Mouse (Mus musculus) B cell, adult 67 days (primary cell): ENCODE measurements around the gene Mef2b. TPM values are rescaled to one million over a fixed set of nuclear protein-coding genes. Genes with fewer than 3 reads are reported as not detected.

ENCODE experiments used
- total RNA-seq, 2 experiments: library from RNA; stranded (reverse); gene quantifications; 4 replicates each; pipeline ENCODE4 v1.2.4; 2023

The Mef2b gene
- 1 to 10 TPM; 2.8 to 3.5 TPM for total RNA-seq

GRCm38 (mm10) chr8:70139026-70139857 is at the start of gene Mef2b, which contains the start of the genes Rfxank and Borcs8:
Mef2b (plus strand) TSS chr8:70139711.
Rfxank (minus strand) TSS chr8:70139154.
Borcs8 (plus strand) TSS chr8:70139499.

GRCm38 (mm10) chr8:70120667-70121066 is 18.8 kb upstream of the Mef2b start, which contains the start of gene Ncan:
Ncan (minus strand) TSS chr8:70120873.

DNA sequence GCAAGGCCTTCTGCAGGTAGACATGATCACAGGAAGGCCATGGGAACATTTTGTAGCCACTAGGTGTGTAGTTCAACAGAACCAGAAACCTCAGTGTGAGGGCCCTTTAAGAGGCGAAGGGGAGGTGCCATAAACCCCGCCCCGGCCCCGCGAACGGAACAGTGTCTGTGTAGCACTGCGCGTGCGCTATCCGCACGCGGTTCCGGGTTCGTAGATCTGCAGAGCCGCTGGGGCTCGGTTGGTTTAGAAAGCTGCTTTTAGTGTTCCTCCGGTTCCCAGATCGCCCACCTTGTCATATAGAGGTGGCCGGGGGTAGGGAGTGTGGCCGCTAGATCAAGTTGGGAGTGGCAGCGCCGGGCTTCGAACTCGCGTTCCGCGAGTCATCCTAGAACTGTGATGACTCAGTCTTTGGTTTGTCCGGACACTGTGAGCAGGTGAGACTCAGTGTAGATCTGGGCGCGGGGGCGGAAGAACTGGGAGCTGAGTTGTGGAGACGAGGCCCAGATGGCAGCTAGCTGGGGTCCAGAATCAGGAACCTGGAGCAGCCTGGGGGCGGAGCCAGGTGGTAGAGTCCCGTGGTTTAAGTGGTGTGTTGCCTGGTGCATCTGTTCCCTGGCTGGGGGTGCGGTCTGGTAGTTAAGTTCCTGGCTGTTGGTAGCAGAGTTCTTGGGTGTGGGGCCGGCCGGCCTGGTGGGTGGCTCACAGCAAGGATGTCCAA is 8.2 kb upstream of the Mef2b start, which contains the start of gene Nr2c2ap:
Gene Nr2c2ap (plus strand): TSS at position 168 of the 718 bp plus-strand sequence.

DNA sequence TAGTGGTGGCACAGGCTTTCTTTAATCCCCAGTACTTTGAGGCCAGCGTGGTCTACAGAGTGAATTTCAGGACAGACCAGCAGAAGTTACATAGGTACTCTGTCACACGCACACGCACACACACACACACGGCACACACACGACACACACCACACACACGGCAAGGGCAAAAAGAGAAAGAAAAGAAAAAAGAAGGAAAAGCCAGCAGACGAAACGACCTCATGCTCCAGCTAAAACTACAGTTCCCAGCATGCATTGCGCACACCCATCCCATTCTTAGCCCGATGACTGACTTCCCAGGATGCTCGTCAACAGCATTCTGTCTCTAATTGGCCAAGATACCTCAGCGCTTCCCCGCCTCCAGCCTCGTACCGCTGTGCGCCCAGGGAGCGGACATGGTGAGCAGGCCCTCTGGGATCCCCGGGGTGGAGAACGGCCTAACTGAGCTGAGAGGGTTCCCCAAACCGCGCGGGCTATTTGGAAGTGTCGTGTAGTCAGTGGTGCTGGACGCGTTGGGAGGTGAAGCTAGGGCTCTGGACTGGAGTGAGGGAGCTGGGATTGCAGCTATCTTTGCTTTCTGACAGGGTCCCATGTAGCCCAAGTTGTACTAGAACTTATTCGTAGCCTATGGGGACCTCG is 32.7 kb downstream of the Mef2b start, which contains the start of gene Tmem161a:
Gene Tmem161a (plus strand): TSS at position 314 of the 639 bp plus-strand sequence.

DNA sequence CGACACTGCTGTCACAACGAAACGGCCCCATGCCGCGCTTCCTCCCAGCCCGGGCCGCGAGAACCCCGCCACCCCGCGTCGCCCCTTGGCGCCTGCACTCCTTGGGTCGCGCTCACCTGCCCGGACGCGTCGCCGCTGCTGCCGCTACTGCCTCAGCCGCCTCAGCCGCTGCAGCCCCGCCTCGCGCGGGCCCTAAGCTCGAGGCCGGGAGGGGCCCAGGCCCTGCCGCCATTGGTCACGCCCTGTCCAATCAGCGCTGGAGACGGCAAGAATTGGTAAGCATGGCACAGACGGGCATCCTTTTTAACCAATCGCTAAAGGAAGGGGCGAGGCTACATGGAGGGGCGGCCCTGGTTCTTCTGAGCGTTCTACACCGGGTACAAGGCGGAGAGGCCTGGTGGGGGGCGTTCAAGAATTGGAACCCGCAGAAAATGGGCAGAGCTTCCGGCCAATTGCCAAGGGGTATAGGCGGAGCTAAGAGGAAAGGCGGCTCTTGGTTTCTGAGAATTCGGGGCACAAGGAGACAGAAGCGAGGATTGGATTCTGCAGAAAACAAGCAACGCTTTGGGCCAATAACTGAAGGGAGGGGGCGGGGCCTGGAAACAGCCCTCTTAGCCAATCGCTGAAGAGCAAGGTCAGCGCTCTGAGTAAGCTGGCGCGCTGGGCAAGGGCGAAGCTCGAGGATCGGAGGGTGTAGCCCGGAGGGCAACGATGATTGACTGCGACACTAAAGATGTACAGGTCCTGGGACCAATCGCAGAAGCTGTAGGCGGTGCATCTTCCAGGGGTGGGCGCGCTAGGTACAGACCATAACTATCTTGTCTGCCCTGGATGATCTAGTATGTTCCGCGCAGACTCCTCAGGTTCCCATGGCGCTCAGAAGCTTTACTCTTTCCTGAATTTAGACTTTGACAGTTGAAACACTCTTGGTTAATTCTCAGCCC is 72.9 kb downstream of the Mef2b start, which contains the start of gene Slc25a42:
Gene Slc25a42 (minus strand): TSS at position 194 of the 944 bp plus-strand sequence.

Other genes with a start within 250 kb of the Mef2b start
- under 1 TPM; 0.42 to 0.96 TPM for gene Tssk6, start 237.5 kb upstream of the Mef2b start, total RNA-seq
- 10 to 100 TPM; 44.0 to 54.0 TPM for gene Ndufa13, start 237.2 kb upstream of the Mef2b start, total RNA-seq
- gene Yjefn3, start 237.0 kb upstream of the Mef2b start, total RNA-seq = not detected
- gene Gatad2a, start 143.3 kb upstream of the Mef2b start, total RNA-seq = 10 to 100 TPM; 94.1 to 97.5 TPM
- gene Mau2, start 97.0 kb upstream of the Mef2b start, total RNA-seq = 100 to 1,000 TPM; 132 to 142 TPM
- 10 to 100 TPM; 46.0 to 51.2 TPM for gene Sugp1, start 96.9 kb upstream of the Mef2b start, total RNA-seq
- under 1 TPM; 0.38 to 0.80 TPM for gene Tm6sf2, start 66.8 kb upstream of the Mef2b start, total RNA-seq
- gene Hapln4, start 56.3 kb upstream of the Mef2b start, total RNA-seq = not detected
- gene Ncan, start 18.8 kb upstream of the Mef2b start, total RNA-seq = under 1 TPM in 1 of 2 experiments, not detected in 1; 0.17 TPM
- 10 to 100 TPM; 29.9 to 33.8 TPM for gene Nr2c2ap, start 8.4 kb upstream of the Mef2b start, total RNA-seq
- 10 to 100 TPM; 35.2 to 37.1 TPM for gene Rfxank, start 557 bp upstream of the Mef2b start, total RNA-seq
- 10 to 100 TPM; 61.0 to 62.8 TPM for gene Borcs8, start 212 bp upstream of the Mef2b start, total RNA-seq
- gene Tmem161a, start 32.6 kb downstream of the Mef2b start, total RNA-seq = 10 to 100 TPM; 42.8 to 48.4 TPM
- gene Slc25a42, start 72.6 kb downstream of the Mef2b start, total RNA-seq = 1 to 10 TPM; 8.1 to 9.4 TPM
- gene Sugp2, start 94.5 kb downstream of the Mef2b start, total RNA-seq = 10 to 100 TPM; 95.5 to 95.6 TPM
- 10 to 100 TPM; 11.3 to 15.3 TPM for gene Armc6, start 94.8 kb downstream of the Mef2b start, total RNA-seq
- 10 to 100 TPM in 1 of 2 experiments, 1 to 10 TPM in 1; 9.6 to 13.6 TPM for gene Homer3, start 143.1 kb downstream of the Mef2b start, total RNA-seq
- gene Ddx49, start 162.8 kb downstream of the Mef2b start, total RNA-seq = 10 to 100 TPM; 57.6 to 88.0 TPM
- gene Cope, start 162.8 kb downstream of the Mef2b start, total RNA-seq = 100 to 1,000 TPM; 101 to 134 TPM
- not detected for gene Cers1, start 176.1 kb downstream of the Mef2b start, total RNA-seq
- not detected for gene Gdf1, start 190.1 kb downstream of the Mef2b start, total RNA-seq
- 10 to 100 TPM; 71.0 to 78.4 TPM for gene Upf1, start 213.6 kb downstream of the Mef2b start, total RNA-seq
- not detected for gene Comp, start 233.8 kb downstream of the Mef2b start, total RNA-seq